Mouse (Mus musculus): ENCODE measurements around the gene Plk2.

DNA sequence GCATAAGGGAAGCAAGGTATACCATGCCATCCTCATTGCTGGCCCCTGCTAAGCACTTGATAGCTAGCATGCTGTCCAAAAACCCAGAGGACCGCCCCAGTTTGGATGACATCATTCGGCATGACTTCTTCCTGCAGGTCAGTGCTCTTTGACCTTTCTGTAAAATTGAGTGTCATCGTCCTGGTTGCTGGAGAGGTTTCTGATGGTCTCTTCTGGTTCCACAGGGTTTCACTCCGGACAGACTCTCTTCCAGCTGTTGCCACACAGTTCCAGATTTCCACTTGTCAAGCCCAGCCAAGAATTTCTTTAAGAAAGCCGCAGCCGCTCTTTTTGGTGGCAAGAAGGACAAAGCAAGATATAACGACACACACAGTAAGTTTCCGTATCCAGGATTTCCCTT, 2.9 kb downstream of the Plk2 start:
- TF ChIP-seq CTCF (IDR thresholded peaks at IDR 0.05; ENCODE audit: insufficient read depth, low read length): no peak
- no peak for TF ChIP-seq POLR2A (IDR thresholded peaks at IDR 0.05; ENCODE audit: borderline replicate concordance, extremely low read depth, low read depth, low read length)

All from lung, adult 2 months (tissue).